Mouse (Mus musculus): ENCODE results near the gene Hspb2.

Hspb2 gene

DNA sequence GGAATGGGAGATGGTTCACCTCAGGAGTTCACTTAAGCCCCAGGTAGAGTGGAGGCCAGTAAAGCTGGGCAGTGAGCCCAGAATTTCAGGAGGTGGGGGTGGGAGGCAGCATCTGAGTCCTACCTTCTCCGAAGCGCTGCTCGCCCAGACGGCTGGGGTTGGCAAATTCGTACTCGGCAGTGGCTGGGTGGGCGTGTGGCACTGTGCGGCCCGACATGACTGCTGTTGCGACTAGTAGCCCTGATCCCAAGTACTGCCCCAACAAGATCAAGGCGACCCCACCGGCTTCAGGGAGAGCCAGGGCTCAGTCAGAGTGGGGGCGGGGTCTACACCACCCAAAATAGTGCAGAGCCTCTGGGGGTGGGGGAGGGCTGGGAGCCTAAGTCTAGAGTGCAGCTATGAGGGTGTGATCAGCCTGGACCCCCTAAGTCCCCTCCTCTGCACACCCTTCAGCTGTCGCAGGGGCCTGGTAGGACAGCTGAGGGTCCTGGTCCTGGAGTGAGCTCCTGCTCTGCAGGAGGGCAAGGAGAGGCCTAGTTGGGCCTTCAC is at the start of gene Hspb2:
TSS of gene Hspb2 (minus strand) at position 301 of the 549 bp plus-strand sequence.
- no peak for DNase-seq (ENCODE audit: low spot score)

DNA sequence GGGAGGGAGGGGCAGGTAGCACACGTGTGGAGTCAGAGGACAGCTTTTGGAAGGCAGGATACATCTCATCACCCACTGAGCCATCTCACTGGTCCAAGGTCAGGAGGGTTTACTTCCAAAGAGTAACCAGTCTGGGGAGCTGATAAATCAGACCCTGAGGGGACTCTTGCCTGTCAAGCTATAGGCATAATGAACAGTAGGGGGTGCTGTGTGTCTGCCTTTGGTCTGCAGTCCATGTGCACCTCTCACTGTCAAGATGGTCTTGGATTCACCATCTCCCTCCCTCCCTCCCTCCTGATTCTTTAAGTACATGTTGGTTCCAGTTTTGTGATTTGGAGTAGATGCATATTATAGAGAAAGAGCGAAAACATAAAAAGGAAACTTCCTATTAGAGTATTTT is 48.8 kb upstream of the Hspb2 start:
- DNase-seq (ENCODE audit: low spot score) = peak; percentile 57

DNA sequence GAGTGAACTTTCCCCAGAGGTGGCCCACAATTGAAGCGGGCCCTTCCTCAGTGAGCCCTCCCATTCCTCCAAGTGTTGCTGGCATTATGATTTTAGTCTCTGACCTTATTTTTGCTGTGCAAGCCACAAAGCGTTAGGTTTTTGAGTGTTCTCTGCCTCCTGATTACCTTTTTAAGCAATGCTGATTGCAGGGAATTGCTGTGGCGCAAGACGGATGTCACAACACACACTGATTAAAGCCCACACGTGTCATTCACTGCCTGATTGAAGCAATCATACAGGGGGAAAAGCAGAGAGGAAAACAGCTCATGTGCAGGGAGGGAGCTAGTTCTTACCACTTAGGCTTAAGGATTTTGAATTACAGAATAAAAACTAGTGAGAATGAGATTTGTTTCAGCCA is 46.2 kb upstream of the Hspb2 start:
- DNase-seq (ENCODE audit: low spot score) = no peak

DNA sequence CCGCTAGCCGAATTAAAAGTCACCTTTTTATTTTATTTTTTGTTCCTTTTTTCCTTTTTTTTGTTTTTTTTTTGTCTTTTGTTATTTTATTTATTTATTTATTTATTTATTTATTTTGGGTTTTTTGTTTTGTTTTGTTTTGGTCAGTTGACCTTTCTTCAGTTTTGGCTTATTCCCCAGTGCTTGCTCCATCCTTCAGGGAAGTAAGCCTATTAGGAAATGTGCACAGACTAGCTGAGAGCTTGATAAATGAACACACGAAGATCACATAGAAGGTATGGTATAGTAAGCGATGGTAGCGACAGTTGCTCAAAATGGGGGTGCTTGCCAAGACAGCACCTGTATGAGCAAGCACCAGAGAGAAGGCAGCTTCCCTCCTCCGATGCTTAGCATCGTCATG is 45.5 kb upstream of the Hspb2 start:
- no peak for DNase-seq (ENCODE audit: low spot score)

DNA sequence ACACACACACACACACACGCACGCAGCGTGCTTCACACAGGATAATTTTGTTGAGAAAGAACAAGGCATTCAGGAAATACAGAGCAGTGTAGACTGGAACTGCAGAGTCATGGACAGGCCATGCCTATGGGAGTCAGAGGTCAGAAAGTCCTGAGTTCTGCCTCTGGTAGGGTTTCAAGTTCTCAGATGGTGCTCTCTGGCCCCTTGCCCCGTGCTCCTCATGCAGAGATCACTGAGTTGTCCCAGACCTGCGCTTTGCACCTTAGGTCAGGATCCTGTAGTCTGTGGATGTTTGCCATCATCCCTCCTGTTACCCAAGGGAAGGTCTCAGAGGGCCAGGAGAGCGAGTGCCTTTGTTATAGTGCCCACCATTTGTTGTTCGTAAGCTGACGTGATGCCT is 44.6 kb upstream of the Hspb2 start:
- DNase-seq (ENCODE audit: low spot score) = no peak

DNA sequence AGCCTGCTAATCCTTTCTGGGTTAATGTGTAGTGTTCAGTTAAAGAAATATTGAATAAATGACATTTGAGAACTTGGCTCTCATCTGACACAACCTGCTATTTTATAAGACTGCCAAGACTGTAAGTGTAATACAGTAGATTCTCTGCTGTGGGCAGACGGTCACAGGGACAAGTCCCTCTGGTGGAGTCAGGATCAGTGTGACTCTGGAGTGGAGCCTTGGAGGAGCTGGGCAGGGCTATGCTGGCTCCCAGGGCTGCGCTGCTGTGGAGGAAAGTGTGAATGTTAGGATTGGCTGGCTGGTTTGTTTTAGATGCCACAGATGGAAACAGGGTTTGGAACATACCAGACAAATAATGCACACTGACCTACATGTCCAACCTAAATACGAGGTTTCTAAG is 43.1 kb upstream of the Hspb2 start:
- DNase-seq (ENCODE audit: low spot score) = no peak

DNA sequence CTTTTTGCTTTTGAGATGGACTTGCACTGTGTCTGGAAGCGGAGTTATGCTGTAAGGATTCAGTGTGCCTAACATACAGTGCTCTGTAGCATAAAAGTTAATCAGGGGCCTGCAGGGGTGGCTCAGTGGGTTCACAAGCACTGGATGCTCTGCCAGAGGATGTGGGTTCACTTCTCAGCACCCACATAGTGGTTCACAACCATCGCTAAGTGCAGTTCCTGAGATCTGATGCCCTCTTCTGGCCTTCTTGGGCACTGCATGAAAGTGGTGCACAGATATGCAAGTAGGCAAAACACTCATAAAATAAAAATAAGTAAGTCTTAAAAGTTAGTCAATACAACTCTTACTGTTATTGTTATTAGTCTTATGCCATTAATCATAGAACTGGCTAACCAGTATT is 30.0 kb upstream of the Hspb2 start:
- no peak for DNase-seq (ENCODE audit: low spot score)

DNA sequence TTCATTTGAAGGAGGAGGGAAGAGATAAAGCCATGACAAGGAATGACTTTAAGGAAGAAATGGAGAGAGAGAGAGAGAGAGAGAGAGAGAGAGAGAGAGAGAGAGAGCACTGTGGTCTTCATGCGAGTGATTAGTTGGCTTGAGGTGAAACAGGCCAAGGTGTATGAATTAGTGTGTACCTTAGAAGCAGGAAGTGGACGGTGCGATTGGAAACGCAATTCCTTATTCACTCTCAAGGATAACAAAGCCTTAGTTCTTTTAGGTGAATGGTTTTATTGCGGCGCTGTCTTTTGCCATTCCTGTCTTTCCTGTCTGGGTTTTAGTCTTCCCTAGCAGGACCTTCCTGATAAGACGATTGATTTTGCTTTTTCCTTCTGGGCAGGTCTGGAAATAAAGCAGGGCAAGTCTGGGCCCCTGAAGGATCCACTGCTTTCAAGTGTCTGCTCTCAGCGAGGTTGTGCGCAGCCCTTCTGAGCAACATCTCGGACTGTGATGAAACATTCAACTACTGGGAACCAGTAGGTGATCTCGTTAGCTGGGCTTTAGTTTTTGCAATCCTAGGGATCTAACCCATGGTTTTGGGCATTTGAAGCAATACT is 24.1 kb upstream of the Hspb2 start:
- DNase-seq (ENCODE audit: low spot score) = no peak

DNA sequence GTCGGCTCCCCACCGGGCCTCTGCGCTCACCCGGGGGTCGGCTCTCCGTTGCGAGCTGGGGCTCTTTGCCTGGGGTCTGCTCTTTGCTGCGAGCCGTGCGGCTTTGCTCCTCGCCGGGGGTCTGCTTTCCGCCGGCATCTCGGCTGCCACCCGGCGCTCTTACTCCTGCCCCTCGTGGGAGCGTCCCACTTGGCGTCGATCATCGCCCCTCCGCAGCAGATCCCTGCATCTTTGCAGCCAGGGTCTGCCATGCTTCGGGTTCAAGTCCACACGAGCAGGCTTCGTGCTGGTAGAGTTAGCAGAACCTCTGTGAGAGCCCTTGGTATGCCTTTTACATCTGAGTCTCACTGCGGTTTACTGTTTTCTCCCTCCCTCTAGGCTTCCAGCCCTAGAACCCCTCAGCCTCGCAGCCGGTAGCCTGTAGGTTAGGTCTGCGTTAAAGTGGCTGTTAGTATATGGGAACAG is 23.5 kb upstream of the Hspb2 start:
- DNase-seq (ENCODE audit: low spot score) = no peak

DNA sequence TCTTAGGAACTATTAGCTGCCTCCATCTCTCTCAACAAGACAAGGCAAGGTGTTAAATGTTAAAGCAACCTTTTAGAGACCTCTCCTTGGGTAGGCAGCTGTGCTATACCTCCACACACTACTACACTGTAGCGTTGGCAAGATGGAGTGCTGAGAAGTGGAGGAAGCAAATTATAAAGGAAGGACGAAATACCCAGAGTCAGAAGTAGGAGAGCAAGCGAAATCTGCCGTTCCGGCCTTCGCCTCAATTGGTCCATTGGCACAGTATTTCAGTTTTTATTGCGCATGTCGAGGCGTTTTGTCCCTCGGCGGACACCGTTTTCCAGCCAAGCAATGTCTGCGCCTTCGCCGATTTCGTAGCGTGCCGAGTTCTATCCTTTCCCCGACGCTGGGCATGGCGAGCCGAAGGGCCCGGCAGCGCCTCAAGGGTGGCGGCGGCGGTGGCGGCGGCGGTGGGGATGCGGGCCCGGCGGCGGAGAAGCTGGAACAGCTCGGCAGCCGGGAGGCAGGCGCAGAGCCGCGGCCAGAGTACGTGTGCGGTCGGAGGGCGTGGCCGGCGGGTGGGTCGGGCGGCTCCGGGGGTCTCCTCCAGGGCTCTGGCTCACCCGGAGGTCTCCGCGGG is 22.9 kb upstream of the Hspb2 start, which contains the start of the genes Alg9 and 1110032A03Rik:
TSS of gene Alg9 (plus strand) at position 29 of the 622 bp plus-strand sequence.
TSS of gene 1110032A03Rik (minus strand) at position 530 of the 622 bp plus-strand sequence.
- peak; percentile 79 for DNase-seq (ENCODE audit: low spot score)

DNA sequence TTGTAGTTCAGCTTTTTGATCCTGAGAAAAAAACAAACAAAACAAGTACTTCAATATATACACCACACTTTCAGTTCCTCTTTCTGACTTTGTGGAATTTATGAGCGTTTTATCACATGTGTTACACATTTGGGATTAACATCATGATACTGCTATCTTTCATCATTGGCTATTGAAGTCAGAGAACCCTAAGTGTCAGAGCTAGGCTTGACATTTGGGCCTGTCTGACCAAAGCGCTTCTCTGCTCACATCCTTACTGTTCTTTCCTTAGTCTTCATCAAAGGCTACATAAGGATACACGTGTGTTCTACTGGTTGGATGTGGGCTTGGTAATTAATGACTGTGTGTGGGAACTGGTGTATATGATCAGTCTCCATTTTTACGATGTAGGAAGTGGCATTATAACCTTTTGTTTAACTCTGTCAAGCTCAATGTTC is 21.9 kb upstream of the Hspb2 start:
- DNase-seq (ENCODE audit: low spot score) = no peak

DNA sequence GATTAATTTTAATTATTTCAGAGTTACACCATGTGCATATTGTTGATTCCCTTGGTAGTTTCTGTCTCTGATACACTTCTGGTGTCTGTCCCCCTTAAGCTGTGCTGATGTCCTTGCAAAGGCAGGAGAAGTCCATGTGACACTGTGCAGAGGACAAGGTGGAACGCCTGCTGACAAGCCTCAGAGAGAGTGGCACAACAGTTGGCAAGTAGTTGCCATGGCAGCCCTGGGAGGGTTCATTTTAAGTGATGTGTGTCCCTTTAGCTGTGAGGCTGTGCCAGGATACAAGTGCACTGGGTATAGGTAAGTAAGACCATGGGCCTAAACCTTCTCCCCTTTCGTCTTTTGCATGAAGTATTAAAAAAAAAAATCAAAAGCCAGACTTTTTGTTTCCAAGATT is 17.9 kb upstream of the Hspb2 start:
- DNase-seq (ENCODE audit: low spot score) = no peak

DNA sequence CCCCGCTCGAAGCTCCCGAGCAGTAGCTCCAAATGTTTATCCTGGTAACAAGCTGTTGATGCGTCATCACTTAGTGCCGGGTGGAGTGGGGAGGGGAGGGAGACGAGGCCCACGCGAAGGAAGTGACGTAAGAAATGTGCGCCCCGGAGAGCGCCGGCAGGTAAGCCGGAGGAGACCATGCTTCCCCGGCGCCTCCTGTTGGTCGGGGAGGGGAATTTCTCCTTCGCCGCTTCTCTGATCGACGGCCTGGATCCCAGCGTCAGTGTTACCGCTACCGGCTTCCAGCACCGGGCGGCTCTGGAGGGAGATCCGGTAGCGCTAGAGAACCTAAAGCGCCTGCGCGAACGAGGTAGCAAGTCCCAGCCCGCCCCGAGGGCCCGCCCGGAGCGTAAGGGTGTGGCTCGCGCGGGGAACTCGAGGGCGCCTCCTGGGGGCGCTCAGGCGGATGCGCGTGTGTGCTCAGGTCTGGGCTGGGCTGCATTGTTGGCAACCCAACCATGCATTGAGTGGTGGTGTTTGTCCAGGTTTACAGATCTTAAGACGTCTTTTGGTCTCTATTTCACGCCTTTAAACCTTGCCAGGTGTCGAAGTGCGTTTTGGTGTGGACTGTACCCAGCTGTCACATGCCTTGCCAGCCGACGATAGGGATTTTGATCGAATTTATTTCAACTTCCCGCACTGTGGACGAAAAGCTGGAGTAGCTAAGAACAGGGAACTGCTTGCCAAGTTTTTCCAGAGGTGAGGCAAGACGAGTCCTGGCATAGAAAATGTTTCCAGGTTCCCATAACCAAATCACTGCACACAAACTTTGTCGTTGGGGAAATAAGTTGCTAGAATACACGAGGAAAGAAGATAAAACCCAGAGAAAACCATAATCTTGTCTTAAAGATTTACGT is 16.2 kb upstream of the Hspb2 start, which contains the start of gene Fdxacb1:
TSS of gene Fdxacb1 (plus strand) at position 130 of the 896 bp plus-strand sequence.
- DNase-seq (ENCODE audit: low spot score) = peak; percentile 97

DNA sequence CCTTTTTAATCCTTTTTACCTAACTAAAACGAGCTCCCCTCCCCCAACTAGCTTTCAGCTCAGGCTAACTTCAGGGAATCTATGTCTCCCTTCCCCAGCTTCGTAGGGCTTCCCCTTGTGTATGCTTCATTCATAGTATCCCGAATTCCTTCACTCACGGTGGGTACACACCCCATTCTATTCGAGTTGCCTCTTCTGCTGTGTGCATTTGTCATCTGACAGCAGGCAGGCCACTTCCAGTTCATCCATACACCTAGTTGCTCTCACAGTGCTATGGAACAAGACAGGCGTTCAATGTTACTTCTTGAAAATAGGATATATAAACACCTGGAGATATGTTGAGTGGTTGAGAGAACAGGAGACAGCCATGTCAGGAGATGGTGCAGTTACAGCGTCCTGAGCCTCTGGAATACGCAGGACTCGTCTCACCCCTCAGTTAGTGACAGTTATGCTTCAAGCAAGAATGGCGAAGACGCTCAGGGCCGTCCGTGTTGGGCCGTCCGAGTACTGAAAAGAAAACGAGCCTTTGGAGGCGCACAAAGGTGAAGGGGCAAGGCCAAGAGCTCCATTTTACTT is 15.5 kb upstream of the Hspb2 start:
- DNase-seq (ENCODE audit: low spot score) = no peak

DNA sequence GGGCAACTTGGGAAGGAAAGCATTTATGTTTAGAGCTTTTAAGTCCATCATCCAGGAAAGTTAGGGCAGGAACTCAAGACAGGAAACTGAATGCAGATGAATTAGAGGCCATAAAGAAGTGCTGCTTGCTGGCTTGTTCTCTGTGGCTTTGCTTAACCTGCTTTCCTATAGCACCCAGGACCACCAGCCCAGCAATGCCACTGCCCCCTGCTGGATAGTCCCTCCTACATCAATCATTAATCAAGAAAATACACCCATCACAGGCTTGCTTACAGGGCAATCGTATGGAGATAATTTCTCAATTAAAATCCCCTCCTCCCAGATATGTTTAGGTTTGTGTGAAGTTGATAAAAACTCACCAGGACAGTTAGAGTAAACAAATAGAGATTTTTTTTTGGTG is 11.2 kb upstream of the Hspb2 start:
- peak; percentile 51 for DNase-seq (ENCODE audit: low spot score)

DNA sequence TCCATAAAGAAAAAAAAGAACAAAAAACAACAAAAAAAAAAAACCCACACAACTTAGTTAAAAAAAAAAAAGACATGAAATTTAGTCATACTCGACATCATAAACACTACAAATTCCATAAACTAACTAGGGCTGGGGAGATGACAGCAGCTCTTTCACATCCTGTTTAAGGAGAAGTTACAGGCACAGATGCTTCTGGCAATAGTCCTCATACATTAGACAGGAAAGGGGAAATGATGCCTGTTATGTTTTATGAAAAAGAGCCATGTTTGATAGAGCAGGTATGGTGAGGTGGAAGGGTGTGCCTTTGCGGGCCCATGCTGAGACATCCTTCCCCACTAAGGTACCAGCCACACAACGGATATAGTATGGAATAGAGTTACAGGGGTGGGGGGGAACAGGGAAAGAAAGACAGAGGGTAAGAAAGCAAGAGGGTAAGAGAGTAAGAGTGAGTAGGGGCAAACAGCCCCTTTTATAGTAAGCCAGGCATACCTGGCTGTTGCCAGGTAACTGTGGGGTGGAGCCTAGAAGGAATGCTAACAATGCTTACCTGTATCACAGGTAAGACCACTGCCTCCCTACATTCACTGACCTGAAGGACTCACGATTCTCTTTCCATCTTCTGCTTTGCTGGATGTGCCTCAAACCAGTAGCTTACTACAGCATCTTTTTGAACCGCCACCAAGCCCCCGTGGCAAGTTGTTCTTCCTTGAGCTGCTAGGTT is 9.5 kb upstream of the Hspb2 start:
- no peak for DNase-seq (ENCODE audit: low spot score)

DNA sequence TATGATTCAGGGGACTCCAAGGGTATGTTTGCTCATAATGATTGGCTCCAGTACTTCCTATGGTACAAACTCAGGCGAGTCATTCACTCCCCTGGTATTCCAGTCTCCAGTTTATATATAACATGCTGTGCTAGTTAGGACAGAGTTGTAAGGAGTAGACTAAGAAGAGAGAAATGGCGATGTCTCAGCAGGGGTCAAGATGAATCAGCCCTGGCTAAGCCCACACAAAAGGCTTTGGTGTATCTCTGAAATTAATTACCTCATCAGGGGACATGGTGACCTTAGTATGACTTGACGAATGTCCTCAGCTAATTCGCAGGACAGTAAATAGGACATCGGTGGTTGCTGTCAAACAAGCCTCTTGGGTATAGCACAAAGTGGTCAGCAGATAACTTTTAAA is 4.6 kb upstream of the Hspb2 start:
- DNase-seq (ENCODE audit: low spot score) = no peak

DNA sequence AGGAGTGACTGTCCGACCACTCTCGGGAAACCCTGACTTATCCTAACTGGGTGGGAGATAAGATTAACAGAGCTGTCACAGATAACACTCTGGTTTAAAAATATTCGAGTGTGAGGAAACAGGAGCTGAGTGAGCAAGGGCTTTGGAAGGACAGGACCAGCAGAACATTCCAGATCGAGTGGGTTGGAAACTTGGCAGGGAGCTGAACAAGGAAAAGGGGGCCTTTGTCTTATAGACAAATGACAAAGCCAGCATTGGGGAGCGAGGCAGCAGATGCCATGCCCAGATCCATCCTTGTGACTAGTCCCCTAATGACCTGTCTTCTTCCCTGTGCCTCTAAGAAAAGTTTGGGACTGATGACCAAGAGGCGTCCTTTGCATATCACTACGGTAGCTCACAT is 1.8 kb upstream of the Hspb2 start:
- DNase-seq (ENCODE audit: low spot score) = no peak

DNA sequence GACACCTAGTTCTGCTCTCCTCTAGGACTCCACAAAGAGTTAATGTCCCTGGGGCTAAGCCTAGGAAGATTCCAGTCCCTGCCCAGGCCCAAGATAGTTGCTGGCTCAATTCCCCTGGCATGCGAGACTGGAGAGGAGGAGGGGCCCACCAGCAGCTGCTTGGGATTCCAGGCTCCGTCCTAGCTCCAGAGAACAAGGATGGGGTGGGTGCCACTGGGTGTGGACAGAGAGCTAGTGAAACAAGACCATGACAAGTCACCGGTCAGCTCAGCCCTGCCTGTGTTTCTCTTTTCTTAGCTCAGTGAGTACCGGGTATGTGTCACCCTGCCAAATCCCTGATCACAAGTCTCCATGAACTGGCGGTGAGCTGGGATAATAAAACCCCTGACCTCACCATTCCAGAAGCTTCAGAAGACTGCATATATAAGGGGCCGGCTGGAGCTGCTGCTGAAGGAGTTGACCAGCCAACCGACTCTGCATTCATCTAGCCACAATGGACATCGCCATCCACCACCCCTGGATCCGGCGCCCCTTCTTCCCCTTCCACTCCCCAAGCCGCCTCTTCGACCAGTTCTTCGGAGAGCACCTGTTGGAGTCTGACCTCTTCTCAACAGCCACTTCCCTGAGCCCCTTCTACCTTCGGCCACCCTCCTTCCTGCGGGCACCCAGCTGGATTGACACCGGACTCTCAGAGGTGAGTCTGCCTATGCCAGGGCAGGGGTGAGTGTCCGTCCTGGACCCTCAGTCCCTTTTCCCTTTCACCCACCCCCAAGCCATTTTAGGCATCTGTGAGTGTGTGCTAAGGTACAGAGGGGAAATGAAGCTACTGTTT is 846 bp upstream of the Hspb2 start:
- DNase-seq (ENCODE audit: low spot score) = peak; percentile 28

DNA sequence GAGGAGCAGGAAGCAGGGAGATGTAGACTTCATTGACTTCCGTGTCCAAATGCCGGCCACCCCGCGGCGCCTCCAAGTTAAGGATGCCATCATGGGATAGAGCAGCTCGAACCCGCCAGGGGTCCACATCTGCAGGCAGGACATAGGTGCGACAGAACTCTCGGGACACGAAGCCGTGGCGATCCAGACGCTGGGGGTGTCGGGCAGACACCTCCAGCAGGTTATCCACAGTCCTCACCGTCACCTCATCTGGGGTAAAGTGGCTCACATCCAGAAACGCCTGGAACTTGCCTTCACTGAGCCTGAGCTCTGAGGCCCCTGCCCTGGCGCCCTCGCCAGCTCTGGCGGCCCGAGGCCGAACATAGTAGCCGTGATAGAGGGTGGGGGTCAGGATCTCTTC is 831 bp downstream of the Hspb2 start, which contains the start of gene Cryab:
TSS of gene Cryab (plus strand) at position 3 of the 400 bp plus-strand sequence.
- peak; percentile 15 for DNase-seq (ENCODE audit: low spot score)

Data from MN1 (cell line).